Mouse (Mus musculus) adrenal gland, adult 18-20 months (tissue): Measurements from ENCODE around the gene Cacnb1. TPM values are rescaled to one million over a fixed set of nuclear protein-coding genes. Genes with fewer than 3 reads are reported as not detected.

Experiments used
- DNase-seq, 2 experiments: peaks; one replicate each; pipeline ENCODE4 v3.0.0; 2021 to 2022; ENCODE audit warnings: low spot score in 2 of 2
- total RNA-seq, 2 experiments: library from RNA; stranded (reverse); gene quantifications; 1 replicate in 1 of 2; 2 replicates in 1 of 2; pipeline ENCODE4 v1.2.3; 2021

Gene Cacnb1
- total RNA-seq, 2 experiments from 2014 or later = 8.6 to 10.1 TPM

DNA sequence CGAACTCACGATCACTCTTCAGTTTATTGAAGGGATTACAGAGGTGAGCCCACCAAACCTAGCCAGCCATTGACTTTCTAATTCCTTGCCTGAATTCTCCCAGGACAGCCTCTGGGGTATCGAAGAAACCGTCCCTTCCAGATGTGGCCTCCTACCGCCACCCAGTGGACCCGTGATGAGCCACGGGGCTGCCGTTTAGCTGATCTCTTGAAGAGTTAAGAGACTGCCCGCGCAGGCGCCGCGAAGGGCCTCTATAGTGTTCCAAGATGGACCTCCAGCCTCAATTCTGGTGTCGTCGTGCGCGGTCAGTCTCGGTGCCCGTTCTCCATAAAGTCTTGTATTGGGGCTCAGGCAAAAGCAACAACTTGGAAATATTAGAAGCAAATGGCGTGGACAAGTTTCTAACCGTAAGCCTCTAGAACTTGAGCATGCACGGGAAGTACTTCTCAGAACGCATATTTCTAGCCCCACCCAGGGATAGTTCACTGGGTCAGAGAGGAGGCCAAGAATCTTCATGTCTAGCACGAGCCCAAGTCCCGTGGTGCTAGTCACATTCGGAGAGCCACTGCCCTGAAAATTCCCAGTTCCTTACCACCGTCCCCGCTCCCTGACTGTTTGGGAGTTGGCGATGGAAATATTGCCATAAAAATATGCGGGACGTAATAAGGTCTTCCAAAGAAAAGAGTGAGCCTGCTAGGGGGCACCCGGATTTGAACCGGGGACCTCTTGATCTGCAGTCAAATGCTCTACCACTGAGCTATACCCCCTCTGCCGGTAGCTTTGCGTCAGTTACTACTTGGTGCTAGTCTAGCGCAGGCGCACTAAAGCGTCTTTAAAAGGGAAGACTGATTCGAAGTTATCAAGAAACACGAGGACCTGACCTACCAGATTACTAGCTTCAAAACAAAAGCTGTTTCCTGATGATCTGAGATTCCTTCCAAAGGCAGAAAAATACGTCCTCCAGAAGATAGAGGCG lies 35.0 kb downstream of the Cacnb1 start:
- DNase-seq = peak; percentile 95 to 99

DNA sequence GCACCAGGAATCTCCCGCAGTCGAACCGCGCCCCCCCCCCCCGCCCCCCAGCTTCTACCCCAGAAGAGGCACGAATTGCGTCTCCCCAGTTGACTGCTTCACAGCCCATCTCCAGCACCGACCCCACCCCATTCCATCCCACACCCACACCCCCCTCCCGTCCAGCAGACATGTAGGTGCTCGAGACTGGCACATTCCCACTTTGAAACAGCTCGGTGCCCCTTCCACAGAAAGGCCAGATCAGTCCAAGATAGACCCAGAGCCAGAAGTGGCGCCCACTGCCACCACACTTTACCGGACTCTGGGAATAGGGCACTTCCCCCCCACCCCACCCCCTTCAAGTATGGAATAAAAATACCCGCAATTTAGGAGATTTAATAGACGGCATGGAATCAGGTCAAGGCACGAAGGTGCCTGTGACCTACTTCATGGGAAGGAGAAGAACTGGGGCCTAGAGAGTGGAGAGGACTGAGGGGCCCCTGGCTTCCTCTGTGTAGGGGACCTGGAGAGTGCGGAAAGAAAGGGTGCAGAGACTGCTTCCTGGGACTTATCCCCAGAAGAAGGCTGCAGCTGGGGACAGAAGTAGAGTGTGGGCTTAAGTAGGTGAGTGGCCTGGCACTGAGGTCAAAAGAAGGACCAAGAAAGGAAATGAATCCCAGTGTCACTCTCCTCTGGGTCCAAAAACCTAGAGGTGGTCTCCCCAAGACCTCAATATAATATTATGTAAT lies 35.9 kb downstream of the Cacnb1 start:
- DNase-seq = no peak

DNA sequence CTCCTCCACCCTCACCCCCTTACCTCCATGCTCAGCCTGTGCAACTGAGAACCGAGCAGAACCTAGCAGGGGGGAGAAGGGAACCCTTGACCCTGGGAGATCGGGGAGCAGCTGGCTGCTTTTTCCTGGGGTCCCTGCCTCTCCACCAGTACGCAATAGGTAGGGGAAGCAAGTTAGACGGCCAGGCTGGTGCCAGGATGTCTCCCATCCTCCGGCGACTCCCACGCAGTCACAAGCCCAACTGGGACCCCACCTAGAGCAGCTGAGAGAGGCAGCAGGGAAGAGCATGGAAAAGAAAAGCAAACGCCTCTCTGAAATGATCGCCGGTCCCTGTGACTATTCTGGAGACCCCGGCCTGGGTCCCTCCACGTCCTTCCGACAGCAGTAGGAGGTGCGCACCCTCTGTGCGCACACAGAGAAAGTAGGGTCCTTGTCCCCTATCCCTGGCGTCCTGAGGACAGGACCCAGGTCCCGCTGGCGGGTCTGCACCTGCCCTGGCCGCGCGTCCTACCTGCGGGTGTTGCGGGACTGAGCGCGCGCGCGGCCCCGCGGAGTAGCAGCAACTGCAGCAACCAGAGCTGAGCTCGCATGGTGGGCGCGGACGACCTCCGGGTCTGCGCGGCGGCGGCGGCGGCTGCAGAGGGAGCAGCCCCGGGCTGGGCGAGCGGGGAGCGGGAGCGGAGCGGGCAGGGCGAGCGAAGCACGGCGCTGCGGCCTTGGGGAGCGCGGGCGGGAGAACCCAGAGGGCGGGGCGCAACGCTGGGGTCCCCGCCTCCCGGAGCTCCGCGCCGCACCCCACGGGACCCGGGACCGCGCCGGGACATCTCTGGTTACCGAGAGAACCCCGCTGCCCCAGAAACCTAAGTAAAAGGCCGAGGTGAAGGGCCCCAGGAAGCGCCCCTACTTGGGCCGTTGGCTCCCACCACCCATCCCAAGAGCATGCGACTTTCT lies 36.8 kb downstream of the Cacnb1 start, which contains the start of gene Plxdc1:
Gene Plxdc1 (minus strand): TSS at position 718 of the 951 bp plus-strand sequence.
- DNase-seq = peak; percentile 71 to 75

DNA sequence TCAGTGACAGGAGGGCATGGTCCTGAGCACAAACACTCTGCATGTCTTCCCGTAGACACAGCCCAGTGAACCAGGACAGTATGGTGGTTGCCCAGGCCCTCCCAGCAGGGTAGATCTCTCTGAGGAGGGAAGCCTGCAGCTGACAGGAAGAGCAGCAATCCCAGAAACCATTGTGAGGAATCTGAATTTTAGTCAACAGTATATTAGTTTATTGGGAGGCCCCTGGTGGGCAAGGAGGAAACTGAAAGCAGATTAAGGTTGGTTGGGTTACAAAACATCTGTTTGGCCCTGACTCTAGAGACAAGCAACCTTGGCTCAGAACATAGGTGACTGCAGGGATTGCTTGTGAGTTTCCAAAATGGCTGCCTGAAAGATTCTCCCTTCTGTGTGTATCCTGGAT lies 38.9 kb downstream of the Cacnb1 start:
- no peak for DNase-seq

DNA sequence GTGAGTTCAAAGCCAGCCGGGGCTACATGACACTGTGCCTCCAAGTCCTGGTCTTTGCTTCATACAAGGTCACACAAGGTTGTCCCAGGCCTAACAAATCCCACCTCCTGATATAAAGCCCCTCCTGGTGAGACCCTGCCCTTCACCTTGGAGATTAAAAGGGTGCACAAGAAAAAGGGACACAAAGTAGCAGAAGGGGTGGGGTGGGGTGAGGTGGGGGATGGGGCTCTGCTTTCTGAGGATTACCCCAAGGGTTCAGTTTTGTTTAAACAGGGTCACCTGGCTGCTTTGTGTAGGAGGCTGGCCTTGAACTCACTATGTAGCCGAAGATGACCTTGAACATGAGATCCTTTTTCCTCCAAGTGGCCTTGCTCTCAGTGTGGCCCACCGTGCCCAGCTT lies 39.3 kb downstream of the Cacnb1 start:
- DNase-seq = no peak

DNA sequence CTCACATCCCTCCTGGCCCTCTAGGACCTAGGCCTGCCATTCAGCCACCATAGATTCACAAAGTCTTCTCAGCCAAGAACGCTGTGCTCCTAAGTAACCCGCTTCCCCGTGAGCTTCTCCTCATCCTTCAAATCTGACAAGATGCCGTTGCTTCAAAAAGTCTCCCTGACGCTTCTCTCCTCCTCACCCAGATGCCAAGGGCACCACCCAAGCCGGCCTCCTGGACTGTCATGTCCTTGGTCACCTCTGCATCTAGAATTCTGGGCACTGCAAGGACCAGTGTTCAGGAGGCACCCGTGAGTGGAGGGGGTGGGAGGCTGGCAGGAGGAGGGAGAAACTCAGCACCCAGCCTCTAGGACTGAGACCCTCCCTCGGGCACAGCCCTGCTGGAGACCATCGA lies 40.1 kb downstream of the Cacnb1 start:
- DNase-seq = no peak

DNA sequence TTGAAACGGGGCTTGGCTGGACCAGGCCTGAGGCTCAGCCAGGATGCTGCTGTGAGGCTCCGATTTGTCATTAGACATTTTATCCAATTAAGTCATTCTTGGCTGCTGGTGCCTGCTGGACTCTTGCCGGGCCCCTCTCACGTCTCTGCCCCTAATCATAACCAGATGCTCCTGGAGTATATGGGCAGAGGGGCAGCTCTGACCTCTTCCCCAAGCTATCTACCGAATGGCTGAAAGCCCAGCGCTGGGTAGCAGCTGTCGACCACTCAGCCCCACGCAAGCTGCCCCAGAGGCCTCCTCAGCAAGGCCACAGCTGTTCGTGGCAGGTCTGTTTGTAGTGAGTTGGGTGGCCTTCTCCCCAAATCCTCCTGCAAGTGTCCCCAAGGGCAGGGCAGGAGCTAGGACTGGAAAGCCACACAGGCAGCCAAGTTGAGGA lies 42.3 kb downstream of the Cacnb1 start:
- DNase-seq = no peak

DNA sequence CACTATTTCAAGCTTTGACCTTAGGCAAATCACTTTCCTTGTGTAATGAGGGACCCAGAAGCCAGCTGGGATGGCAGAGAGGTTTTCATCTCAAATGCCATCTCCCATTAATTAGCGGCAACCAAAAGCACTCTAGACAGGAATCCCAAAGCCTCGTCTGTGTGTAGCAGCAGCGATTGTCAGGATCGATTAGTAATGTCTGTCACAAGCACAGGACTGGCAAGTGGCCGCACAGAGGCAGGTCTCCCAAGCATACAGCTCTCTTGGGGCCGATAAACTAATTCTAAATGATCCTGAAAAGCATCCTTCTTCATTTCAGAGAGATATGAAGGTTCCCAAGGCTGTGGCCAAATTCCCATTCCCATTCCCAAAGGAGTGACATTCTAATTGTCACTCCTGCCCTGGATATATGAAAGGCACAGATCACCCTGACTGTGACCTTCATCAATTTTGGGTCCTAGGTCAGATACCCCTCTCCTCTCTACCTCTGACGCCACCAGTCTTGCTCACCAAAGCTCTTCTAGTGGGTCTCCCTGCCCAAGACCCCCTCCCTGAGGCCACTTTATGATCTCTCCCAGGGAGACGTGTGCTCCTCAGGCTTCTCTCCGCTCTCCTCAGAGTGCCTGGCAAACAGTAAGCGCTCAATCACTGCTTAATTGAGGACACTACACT lies 42.9 kb downstream of the Cacnb1 start:
- DNase-seq = no peak

DNA sequence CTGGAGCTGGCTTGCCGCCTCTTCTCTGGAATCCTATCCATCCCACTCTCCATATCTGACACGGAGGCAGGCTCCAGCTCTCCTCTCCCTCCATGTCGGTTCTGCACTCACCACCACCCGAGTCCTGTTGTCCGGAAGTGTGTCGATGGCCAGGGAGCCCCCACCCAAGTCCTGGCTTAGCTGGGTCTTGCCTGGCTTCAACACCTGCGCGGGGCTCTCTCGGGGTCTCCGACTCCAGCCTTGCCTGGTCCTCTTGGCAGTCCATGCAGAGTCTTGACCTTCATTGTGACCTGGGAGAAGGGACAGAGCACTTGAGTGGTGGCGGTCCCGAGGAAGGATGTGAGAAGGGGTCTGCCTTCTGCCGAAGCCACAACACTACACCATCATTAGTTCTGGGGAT lies 44.4 kb downstream of the Cacnb1 start:
- DNase-seq = no peak

DNA sequence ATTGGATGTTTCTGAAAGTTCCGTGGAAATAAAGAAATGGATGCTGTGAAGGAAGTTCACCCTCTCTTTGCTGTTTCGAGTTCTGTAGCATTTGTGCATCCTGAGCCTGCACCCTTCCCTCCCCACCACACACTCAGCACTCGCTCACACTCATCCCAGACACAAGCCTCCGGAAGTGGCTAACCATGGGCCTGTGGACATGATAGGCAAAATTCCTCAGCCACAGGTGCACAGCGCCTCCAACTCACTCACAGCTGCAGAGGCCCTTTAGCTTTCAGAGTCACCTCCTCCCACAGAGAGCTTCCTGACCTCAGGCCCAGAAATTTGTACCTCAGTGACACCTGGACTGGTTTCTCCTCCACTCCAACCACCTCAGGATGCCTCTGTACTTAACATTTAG lies 45.0 kb downstream of the Cacnb1 start:
- DNase-seq = no peak

DNA sequence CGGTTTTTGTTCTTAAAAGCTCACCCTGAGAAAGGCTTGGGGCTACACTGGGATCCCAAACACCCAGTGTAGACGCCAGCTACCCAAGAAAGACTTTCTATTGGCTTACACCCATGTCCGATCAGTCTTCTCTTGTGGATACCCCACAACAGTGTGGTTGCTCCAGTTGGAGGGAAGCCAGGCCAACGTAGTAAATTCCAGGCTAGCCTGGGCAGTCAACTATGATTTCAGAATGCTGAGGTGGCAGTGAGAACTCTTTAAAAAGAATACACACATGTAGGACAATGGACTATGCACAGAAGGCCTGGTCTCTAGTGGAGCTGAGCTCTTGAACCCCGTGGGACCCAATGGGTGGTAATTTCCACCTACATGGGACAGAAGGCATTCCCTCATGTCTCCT lies 48.1 kb downstream of the Cacnb1 start:
- no peak for DNase-seq

DNA sequence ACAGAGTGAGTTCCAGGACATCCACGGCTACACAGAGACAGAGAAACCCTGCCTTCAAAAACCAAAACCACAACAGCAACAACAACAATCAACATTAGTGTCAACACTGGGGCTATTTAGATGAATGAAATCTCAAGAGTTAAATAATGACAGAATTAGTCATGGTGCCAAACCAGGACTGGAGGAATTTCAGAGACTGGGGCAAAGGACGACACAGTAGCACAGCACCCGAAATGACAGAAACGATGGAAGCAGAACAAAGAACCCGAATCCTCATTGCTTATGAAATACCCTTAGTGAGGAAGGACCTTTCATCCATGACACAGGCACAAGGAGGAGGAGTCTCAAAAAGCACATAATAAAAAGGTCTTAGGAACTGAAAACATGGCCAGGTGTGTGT lies 48.7 kb downstream of the Cacnb1 start:
- DNase-seq = no peak

DNA sequence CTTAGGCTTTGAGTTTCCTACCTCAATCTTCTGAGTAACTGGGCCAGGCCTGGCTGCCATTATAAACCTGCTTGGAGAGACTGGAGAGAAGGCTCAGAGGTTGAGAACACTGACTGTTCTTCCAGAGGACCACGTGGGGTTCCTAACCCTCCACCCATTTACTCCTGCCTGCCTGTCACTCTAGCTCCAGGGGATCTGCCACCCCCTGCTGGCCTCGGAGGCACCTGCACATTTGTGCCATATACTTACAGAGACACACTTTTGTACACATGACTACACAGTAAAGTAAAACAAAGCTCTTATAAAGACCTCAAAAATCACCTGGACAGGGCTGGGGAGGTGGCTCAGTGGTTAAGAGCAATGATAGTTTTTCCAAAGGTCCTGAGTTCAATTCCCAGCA lies 50.4 kb downstream of the Cacnb1 start:
- DNase-seq = no peak

DNA sequence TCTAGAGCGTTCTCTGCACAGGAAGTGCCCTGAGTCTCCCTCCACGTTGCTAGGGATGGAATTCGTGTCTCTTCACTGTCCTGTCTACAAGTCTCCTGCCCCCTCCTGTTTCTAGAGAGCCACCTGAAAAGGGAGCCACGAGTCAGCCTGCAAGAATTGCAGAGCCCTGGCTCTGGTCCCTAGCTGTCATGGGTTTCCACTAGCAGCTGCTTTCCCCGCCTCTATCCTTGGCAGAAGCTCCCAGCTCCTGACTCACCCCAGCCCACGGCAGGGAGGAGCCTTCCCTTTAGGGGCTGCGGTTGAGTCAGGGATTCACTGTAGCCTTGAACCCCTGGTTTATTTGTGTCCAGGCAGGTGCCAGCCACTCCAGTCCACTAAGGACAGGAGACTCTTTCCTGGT lies 51.6 kb downstream of the Cacnb1 start:
- peak; percentile 61 to 73 for DNase-seq

DNA sequence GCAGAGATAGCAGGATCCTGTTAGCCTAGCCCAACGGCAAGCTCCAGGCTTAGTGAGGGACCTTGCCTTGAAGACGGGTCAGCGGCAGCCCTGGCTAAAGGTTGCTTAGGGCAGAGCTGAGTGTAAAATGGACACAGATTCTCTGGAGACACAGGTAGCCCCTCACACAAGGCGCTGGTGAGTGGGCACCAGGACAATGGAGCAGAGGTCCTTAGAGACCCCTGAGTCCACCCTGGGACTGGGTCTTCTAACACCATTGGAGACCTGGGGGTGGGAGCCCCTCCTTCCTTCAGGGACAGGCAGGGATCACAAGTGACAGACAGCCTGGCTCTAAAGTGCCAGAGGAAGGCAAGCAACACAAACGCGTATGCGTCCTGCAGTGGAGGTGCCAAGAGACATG lies 52.1 kb downstream of the Cacnb1 start:
- DNase-seq = no peak

DNA sequence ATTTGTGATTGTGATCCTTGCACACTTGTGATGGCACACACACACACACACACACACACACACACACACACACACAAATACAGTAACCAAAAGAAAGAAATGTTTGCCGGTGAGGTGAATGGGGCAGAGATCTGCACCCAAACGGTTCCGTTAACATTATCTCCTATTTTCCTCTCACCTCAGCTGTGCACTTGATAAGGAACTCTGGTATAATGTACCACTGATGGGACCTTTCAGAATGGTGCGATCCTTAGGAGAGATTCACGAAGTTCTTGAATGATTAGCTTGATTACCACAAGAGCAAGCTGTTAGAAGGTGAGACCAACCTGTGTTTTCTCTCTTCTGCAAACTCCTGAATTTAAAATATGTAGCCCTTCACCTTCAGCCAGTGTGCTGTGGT lies 54.4 kb downstream of the Cacnb1 start:
- no peak for DNase-seq

DNA sequence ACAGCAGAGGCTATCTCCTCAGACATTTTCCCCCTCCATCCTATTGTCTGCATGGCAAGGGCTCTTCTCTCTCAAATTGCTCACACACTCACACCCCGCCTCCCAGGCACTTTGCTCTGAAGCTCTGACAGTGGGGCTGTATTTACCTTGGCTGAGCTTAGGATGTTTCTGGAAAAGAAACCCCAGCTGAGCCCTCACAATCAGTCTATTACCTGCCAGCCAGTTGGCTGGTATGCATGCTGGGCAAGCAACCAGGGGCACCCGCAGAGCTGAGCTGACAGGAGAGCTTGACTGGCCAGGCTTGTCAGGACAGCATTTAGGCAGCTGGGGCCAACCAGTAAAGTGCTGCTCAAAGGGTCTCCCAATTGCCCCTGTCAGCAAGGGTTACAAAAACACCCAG lies 55.7 kb downstream of the Cacnb1 start:
- no peak for DNase-seq

DNA sequence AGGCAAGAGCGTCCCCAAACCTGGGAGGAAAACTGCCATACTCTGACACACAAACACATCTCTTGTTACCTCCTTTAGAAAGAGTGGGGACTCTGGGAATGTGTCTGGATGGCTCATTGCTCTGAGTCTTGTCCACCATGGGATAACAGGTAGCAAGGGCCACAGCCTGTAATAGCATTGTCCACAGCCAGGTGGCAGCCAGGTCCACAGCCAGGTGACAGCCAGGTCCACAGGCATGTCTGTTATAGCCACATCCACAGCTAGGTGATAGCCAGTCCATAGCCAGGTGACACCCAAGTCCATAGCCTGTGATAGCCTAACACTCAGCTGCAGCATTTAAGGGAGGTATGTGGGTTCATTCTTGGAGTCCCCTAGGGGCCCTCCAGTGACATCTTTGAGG lies 61.9 kb downstream of the Cacnb1 start:
- no peak for DNase-seq

DNA sequence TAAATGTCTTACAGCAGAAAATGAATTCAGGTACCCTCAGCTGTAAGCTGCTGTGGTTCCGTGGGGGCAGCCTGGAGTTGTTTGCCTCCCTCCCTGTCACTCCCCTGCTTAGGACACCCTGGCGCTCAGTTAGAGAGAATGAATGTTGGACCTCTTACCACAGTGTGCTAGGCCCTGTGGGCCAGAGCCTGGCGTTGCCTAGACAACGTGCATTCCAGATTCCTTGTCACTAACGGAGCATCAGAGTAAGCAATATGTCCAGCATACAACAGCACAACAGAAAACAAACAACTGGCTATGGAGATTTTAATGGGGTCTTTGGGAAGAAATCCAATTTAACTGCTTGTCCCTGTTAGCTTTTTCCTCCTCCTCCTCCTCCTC lies 63.5 kb downstream of the Cacnb1 start:
- no peak for DNase-seq

DNA sequence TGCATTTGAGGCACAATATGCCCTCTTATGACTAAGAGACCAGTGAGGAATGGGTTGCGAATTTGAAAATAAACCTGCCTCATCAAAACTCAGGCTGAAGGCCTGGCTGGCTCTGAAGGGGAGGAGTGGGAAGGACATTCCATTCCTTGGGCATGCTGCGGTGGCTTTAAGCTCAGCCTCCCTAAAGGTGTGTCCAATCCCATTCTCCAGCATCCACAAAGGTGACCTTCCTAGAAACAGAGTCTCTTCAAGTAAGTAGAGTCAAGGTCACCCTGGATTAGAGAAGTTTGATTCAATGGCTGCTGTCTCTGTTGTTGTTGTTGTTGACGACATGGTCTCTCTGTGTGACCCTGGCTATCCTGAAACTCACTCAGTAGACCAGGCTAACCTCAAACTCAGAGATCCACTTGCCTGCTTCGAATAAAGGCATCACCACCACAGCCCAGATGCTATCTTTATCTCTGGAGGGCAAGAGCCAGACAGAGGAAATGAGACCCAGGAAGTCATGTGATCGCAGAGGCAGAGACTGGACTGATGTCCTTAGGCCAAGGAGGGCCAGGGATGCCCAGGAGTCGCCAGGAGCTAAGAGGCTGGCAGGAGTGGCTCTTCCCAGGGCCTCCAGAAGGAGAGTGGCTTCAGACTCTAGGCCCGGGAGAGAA lies 64.1 kb downstream of the Cacnb1 start:
- no peak for DNase-seq
